ENCODE assay signal across 8 mouse cellular contexts in the genomic region with DNA sequence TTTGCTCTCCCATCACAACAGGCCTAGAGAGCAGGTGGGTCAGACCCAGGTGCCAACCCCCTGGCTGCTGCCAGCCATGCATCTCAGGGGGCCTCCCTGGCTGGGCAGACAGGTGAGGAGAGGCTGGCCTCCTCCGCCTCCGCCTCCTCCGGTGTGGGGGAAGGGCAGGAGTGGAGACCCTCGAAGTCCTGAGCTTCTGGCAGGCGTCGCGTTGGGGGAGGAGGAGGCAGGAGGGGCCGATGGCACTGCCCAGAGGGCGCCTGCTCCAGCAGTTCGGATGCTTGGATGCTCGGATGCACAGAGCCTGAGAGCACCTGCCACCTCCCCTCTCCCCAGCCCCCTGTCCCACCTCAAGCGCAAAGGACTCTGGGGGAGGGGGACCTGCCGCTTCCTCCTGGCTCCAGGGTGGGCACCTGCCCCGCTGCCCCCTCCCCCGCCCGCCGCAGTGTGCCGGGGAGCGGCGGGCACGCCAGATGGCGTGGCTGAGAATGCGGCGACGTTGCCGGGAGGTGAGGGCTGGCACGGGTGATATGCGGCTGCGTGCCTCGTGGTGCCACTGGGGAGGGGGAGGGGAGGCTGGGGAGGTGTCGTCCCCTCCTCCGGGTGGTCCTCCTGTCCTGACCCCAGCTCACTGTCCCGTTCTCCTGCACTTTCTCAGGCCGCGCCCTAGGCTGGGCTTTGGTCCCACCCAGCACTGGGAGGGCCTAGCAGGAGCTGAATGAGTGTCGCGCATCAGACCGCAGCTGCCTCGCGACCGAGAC. TPM values are rescaled to one million over a fixed set of nuclear protein-coding genes. Genes with fewer than 3 reads are reported as not detected.
A peak's percentile ranks its signal among the peaks of the same experiment; 100 is the strongest.
DNase-seq lines count a peak whose midpoint lies in the region; ATAC-seq and TF ChIP-seq lines count a peak whose summit lies in the region.

No protein-coding gene starts in this region.

- 5% methylated on average over 35 of the region's 41 CpGs for WGBS in heart, embryonic 16.5 days
- WGBS in forebrain, embryonic 16.5 days, result under 1% methylated on average over 32 of the region's 41 CpGs
- 2% methylated on average over 39 of the region's 41 CpGs for WGBS in midbrain, embryonic 12.5 days
- WGBS in thymus, adult 2 months, result 7% methylated on average over 40 of the region's 41 CpGs

- H3K27ac ChIP-seq in heart, embryonic 16.5 days (ENCODE audit: low read length), result no peak overlapping the region
- H3K27ac ChIP-seq in forebrain, embryonic 16.5 days (ENCODE audit: low read length), result peak overlapping the region; percentile 97
- no peak overlapping the region for H3K27ac ChIP-seq in midbrain, embryonic 12.5 days (replicated peaks)
- no peak overlapping the region for H3K27ac ChIP-seq in thymus, adult 2 months (ENCODE audit: control insufficient read depth, insufficient read depth, low read length)

- no peaks in the 10 kb centered on the region; the same call in 1 of the 2 replicates for H3K9me3 ChIP-seq in heart, embryonic 16.5 days (replicated peaks; ENCODE audit: control insufficient read depth, low read length)
- no peaks in the 10 kb centered on the region for H3K9me3 ChIP-seq in forebrain, embryonic 16.5 days (ENCODE audit: control insufficient read depth, low read length)
- H3K9me3 ChIP-seq in midbrain, embryonic 12.5 days, result no peaks in the 10 kb centered on the region

- peak overlapping the region; percentile 36 for H3K4me3 ChIP-seq in heart, embryonic 16.5 days (ENCODE audit: low read length)
- H3K4me3 ChIP-seq in forebrain, embryonic 16.5 days (replicated peaks; ENCODE audit: low read length), result peak overlapping the region; percentile 38
- H3K4me3 ChIP-seq in midbrain, embryonic 12.5 days, result peak overlapping the region; percentile 25; the same call in 1 of the 2 replicates
- H3K4me3 ChIP-seq in thymus, adult 2 months (ENCODE audit: control insufficient read depth, insufficient read depth, low read length), result no peak overlapping the region

- no peaks in the 10 kb centered on the region for H3K36me3 ChIP-seq in heart, embryonic 16.5 days (ENCODE audit: control insufficient read depth, insufficient read depth)
- H3K36me3 ChIP-seq in forebrain, embryonic 16.5 days (ENCODE audit: control insufficient read depth, insufficient read depth), result no peaks in the 10 kb centered on the region
- no peaks in the 10 kb centered on the region for H3K36me3 ChIP-seq in midbrain, embryonic 12.5 days
- H3K36me3 ChIP-seq in thymus, adult 2 months (ENCODE audit: control insufficient read depth, insufficient read depth, low read length), result no peaks in the 10 kb centered on the region

- no peak for TF ChIP-seq CTCF in thymus, adult 2 months (IDR thresholded peaks at IDR 0.05; ENCODE audit: borderline replicate concordance, control insufficient read depth, extremely low read depth, insufficient read depth, low read length, poor library complexity)

- no peak for DNase-seq in heart, postnatal 25 days (ENCODE audit: low spot score)
- DNase-seq in brain, adult 2 months (ENCODE audit: low read depth, low spot score), result peak; percentile 75
- DNase-seq in thymus, adult 2 months, result no peak
- no peak for DNase-seq in yolk sac, embryonic 10.5 days (ENCODE audit: low spot score)
- DNase-seq in adrenal gland, postnatal 14 days, result no peak

- H3K4me2 ChIP-seq in heart, embryonic 16.5 days (ENCODE audit: low read depth, low read length), result peak overlapping the region; percentile 48
- H3K4me2 ChIP-seq in forebrain, embryonic 16.5 days (ENCODE audit: low read length), result peak overlapping the region; percentile 62
- peak overlapping the region; percentile 38 for H3K4me2 ChIP-seq in midbrain, embryonic 12.5 days (replicated peaks)

- intact Hi-C loops in heart, postnatal 25 days (cut with DNase I), result no loop called here

- no peak for ATAC-seq in heart, embryonic 16.5 days (replicated peaks; ENCODE audit: extremely low read depth, insufficient read depth, low FRiP score)
- ATAC-seq in forebrain, embryonic 16.5 days, result peak; percentile 13; the same call in 1 of the 2 replicates
- peak; percentile 12; the same call in 1 of the 2 replicates for ATAC-seq in midbrain, embryonic 12.5 days (ENCODE audit: low FRiP score, low read depth)

- no peak overlapping the region for H3K9ac ChIP-seq in heart, embryonic 16.5 days (ENCODE audit: low read length)
- H3K9ac ChIP-seq in forebrain, embryonic 16.5 days (replicated peaks; ENCODE audit: low read depth, low read length), result peak overlapping the region; percentile 54
- peak overlapping the region; percentile 29; the same call in 1 of the 2 replicates for H3K9ac ChIP-seq in midbrain, embryonic 12.5 days (replicated peaks)

- peaks cover 95% of the 10 kb centered on the region for H3K27me3 ChIP-seq in heart, embryonic 16.5 days (ENCODE audit: control insufficient read depth, insufficient read depth, low read length)
- H3K27me3 ChIP-seq in forebrain, embryonic 16.5 days (replicated peaks; ENCODE audit: control insufficient read depth, insufficient read depth, low read length), result peaks cover 26% of the 10 kb centered on the region
- peaks cover 99% of the 10 kb centered on the region for H3K27me3 ChIP-seq in midbrain, embryonic 12.5 days
- H3K27me3 ChIP-seq in thymus, adult 2 months (ENCODE audit: control insufficient read depth, insufficient read depth, low read length), result peaks cover 52% of the 10 kb centered on the region

- no peak for TF ChIP-seq POLR2A in thymus, adult 2 months (IDR thresholded peaks at IDR 0.05; ENCODE audit: control insufficient read depth, extremely low read depth, insufficient read depth, low read length, poor library complexity)

- peaks cover 8% of the 10 kb centered on the region; the same call in 1 of the 2 replicates for H3K4me1 ChIP-seq in heart, embryonic 16.5 days (ENCODE audit: control insufficient read depth, insufficient read depth, low read length)
- H3K4me1 ChIP-seq in forebrain, embryonic 16.5 days (replicated peaks; ENCODE audit: control insufficient read depth, insufficient read depth, low read length), result peaks cover 55% of the 10 kb centered on the region
- H3K4me1 ChIP-seq in midbrain, embryonic 12.5 days, result peaks cover 22% of the 10 kb centered on the region
- H3K4me1 ChIP-seq in thymus, adult 2 months (replicated peaks; ENCODE audit: control insufficient read depth, insufficient read depth, low read length), result peaks cover 8% of the 10 kb centered on the region

RNA-seq across cellular contexts. Expression of a gene that starts 4.7 kb away (rescaled TPM):
- polyA plus RNA-seq in heart, embryonic 16.5 days (2015; fragmentation: Nextera tagmentation; extraction: Ambion mirVana), result not detected in 2 replicates
- total RNA-seq in heart, postnatal 25 days (2021), result not detected
- polyA plus RNA-seq in forebrain, embryonic 16.5 days (2015; fragmentation: Nextera tagmentation; extraction: Ambion mirVana), result 110 and 133 TPM in 2 replicates
- polyA plus RNA-seq in midbrain, embryonic 12.5 days (2016; fragmentation: Nextera tagmentation; extraction: Ambion mirVana), result 1.3 and 2.3 TPM in 2 replicates
- polyA plus RNA-seq in thymus, adult 2 months (2012; rRNA removed), result 0.12 and 0.22 TPM in 2 replicates
- total RNA-seq in adrenal gland, postnatal 14 days (2021), result 0.15 TPM in 1 of 2 replicates, not detected in the other

RNA-seq across cellular contexts. Expression of a gene that starts 14.0 kb away (rescaled TPM):
- polyA plus RNA-seq in heart, embryonic 16.5 days (2015; fragmentation: Nextera tagmentation; extraction: Ambion mirVana), result 74.0 and 75.8 TPM in 2 replicates
- total RNA-seq in heart, postnatal 25 days (2021), result 1 to 10 TPM; 5.3 to 5.8 TPM
- 69.7 and 72.4 TPM in 2 replicates for polyA plus RNA-seq in forebrain, embryonic 16.5 days (2015; fragmentation: Nextera tagmentation; extraction: Ambion mirVana)
- polyA plus RNA-seq in midbrain, embryonic 12.5 days (2016; fragmentation: Nextera tagmentation; extraction: Ambion mirVana), result 1.2 and 1.4 TPM in 2 replicates
- 5.9 and 11.5 TPM in 2 replicates for polyA plus RNA-seq in thymus, adult 2 months (2012; rRNA removed)
- 0.63 and 0.68 TPM in 2 replicates for total RNA-seq in adrenal gland, postnatal 14 days (2021)

RNA-seq across cellular contexts. Expression of a gene that starts 24.0 kb away (rescaled TPM):
- 43.0 and 43.2 TPM in 2 replicates for polyA plus RNA-seq in heart, embryonic 16.5 days (2015; fragmentation: Nextera tagmentation; extraction: Ambion mirVana)
- 10 to 100 TPM; 19.7 to 24.9 TPM for total RNA-seq in heart, postnatal 25 days (2021)
- polyA plus RNA-seq in forebrain, embryonic 16.5 days (2015; fragmentation: Nextera tagmentation; extraction: Ambion mirVana), result 52.8 and 56.3 TPM in 2 replicates
- polyA plus RNA-seq in midbrain, embryonic 12.5 days (2016; fragmentation: Nextera tagmentation; extraction: Ambion mirVana), result 46.9 and 52.0 TPM in 2 replicates
- polyA plus RNA-seq in thymus, adult 2 months (2012; rRNA removed), result 260 and 271 TPM in 2 replicates
- 21.5 and 22.7 TPM in 2 replicates for total RNA-seq in adrenal gland, postnatal 14 days (2021)

RNA-seq across cellular contexts. Expression of a gene that starts 49.5 kb away (rescaled TPM):
- 175 TPM in 2 replicates for polyA plus RNA-seq in heart, embryonic 16.5 days (2015; fragmentation: Nextera tagmentation; extraction: Ambion mirVana)
- 1,000 to 10,000 TPM; 1,084 to 2,520 TPM for total RNA-seq in heart, postnatal 25 days (2021)
- polyA plus RNA-seq in forebrain, embryonic 16.5 days (2015; fragmentation: Nextera tagmentation; extraction: Ambion mirVana), result 0.23 and 0.26 TPM in 2 replicates
- polyA plus RNA-seq in midbrain, embryonic 12.5 days (2016; fragmentation: Nextera tagmentation; extraction: Ambion mirVana), result 0.19 and 0.33 TPM in 2 replicates
- polyA plus RNA-seq in thymus, adult 2 months (2012; rRNA removed), result 9.9 and 83.8 TPM in 2 replicates
- total RNA-seq in adrenal gland, postnatal 14 days (2021), result 0.48 and 0.53 TPM in 2 replicates

RNA-seq across cellular contexts. Expression of a gene that starts 52.1 kb away (rescaled TPM):
- 0.37 and 0.39 TPM in 2 replicates for polyA plus RNA-seq in heart, embryonic 16.5 days (2015; fragmentation: Nextera tagmentation; extraction: Ambion mirVana)
- 1 to 10 TPM; 1.3 to 1.7 TPM for total RNA-seq in heart, postnatal 25 days (2021)
- 0.21 and 0.86 TPM in 2 replicates for polyA plus RNA-seq in forebrain, embryonic 16.5 days (2015; fragmentation: Nextera tagmentation; extraction: Ambion mirVana)
- 0.15 TPM in 1 of 2 replicates, not detected in the other for polyA plus RNA-seq in midbrain, embryonic 12.5 days (2016; fragmentation: Nextera tagmentation; extraction: Ambion mirVana)
- 0.77 and 1.3 TPM in 2 replicates for polyA plus RNA-seq in thymus, adult 2 months (2012; rRNA removed)
- 687 and 769 TPM in 2 replicates for total RNA-seq in adrenal gland, postnatal 14 days (2021)

Comparison
In these comparisons a context has a peak if more than half of its experiments do, and no peak if none do; other contexts are left out.
1. RNA of a gene that starts 4.7 kb away (polyA plus RNA-seq): 110 to 133 TPM in forebrain, embryonic 16.5 days; 1.3 to 2.3 TPM in midbrain, embryonic 12.5 days, 0.12 to 0.22 TPM in thymus, adult 2 months and not detected in heart, embryonic 16.5 days; every median in the first group is over 10 times any median in the second.
2. Peak in every context shown above with its lines, with median percentiles within 50 percentile points of each other: H3K4me2 ChIP-seq.